Mouse (Mus musculus): ENCODE measurements around the gene Tmem183a.

The Tmem183a gene

DNA sequence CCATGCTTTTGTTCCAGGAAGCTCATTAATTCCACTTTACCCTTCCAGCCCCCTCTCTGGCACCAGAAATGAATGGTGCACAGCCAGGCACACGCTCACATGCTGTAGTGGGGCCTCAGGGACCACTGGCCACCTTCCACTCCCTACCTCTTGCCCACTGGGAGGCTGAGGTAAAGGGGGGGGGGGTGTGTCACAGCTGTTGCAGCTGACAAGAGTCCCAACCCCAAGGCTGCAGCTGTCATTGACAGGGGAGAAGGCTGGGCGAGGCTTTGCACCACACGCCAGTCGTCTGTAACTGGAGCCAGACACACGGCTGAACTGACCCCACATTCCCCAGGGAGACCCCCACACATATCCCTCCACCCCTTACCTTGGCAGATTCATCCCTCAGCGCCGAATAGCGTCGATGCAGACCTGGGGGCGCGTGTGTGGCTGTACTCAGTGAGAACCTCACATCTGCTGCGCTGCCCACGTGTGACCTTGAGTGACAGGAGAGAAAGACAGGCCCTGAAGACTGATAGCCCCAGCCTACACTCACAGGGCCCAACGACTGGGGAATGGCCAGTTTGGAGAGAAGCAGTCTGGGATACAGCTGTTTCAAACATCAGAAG lies 41.0 kb downstream of the Tmem183a start:
- no peak for DNase-seq (ENCODE audit: low spot score in 2 of 2)

DNA sequence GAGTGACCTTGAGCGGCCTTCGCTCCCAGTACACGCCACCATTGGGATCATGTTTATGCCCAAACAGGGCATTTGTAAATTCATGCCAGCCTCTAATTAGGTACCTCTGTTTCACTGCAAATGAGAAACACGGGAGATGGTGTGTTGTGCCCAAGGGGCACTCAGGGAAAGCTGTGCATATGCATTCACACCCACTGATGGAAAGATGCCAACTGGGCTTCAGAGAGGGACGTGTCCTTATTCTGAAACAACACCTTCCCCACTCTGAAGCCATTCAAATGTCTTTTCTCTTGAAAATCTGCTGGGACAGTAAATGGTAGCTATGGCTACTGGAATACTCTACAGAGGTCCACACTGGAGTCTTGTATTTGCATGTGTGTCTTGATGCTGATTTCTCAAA lies 43.5 kb downstream of the Tmem183a start:
- DNase-seq (ENCODE audit: low spot score in 2 of 2) = no peak

DNA sequence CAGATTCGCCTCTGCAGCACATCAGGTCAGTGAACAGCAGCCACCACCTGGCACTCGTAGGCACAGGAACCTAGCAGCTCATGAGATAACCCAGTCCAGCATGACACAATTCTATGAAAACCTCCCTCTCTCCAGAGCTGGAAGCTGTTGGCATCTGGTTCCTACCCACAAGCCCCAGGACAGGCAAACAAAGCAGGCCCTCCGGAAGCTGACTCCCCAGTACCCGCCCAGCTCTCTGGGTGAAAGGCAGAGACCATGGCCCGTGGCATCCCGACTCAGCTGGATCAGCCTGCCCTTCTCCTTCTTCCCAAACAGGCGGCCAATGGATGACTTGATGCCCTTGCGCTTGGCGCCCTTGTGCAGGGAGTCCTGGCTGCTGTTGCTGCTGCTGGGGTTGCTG lies 45.4 kb downstream of the Tmem183a start:
- no peak for DNase-seq (ENCODE audit: low spot score in 2 of 2)

DNA sequence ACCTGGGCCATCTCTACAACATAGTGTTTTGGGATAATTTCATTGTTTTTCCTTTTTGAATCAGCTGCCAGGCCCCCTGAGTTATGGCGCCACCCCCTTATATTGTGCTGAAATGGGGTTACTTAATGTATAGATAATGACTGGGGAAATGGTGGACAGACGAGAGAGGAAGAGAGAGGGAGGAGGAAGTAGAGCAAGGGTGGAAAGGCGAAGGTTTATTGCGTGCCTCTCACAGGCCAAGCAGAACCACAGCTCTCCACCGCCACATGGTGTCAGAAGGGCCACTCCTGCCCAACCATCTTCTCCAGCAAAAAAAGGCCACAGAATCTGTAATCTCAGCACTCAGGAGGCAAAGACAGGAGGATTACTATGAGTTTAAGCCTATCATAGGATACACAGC lies 46.6 kb downstream of the Tmem183a start:
- no peak for DNase-seq (ENCODE audit: low spot score in 2 of 2)

DNA sequence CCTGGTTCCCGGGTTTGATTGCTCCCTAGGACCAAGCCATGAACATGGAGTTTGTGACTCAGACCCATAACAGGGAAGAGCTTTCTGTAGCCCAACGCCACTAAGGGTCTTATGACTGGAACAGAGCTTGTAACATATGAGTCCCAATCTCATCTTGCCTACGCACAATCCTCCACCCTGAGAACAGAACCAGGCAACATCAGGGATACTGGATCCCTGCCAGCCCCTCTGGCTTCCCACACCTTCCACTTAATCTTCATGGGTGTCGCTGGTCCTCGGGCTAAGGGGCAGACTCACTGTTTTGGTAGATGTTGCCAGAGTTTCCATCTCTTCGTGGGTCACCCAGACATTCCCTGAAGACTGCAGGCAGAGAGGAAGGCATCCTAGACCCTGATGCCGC lies 50.0 kb downstream of the Tmem183a start:
- no peak for DNase-seq (ENCODE audit: low spot score in 2 of 2)

DNA sequence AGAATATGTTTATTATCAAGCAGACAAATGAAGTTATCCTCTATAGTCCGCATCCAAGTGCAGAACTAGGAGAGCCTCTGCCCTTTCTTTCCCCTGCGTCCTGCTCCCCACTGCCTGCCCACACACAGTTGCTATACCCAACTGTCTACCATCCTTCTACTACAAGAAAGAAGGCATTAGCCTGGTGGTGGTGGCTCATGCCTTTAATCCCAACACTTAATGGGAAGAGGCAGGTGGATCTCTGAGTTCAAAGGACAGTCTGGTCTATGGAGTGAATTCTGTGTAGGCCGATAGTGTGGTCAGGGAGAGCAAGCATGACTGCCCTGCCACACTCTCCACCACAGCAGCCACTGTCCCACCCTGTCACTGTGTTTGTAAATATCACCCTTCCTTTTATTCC lies 51.0 kb downstream of the Tmem183a start:
- DNase-seq (ENCODE audit: low spot score in 2 of 2) = no peak

DNA sequence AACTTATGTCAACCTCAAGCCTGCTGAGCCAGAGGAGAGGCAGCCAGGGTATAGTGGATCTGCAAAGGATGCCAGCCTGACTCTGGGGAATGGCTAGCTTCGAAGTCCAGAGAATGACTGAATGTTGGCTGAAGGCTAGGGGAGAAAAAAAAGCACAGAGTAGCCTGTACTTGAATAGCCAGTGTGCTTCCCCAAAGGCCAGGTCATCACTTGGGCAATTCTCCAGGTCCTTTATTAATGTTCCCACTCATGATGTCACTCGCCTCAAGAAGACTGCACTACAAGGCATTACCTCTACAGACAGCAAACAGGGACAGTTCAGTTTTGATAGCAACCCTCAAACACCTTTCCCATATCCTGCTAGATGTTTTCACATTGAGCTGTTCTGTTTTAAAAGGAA lies 51.5 kb downstream of the Tmem183a start:
- DNase-seq (ENCODE audit: low spot score in 2 of 2) = no peak

DNA sequence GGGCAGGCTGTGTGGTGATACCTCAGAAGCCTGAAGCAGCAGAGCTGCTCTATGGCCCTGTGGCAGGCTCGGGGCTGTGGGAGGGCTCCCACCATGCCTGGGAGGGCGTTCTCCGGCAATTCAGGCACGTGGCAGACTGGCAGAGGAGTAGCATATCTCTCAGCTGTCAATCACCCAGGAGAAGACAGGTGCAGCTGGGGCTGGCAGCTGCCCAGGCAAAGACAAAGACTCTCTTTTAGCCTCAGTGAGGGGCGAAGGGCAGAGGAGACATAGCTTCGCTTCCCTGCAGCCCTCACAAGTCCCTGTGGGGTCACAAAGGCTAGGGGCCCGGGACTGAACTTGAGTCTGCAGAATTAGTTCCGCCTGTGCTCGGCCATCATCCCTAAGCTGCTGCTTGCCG lies 54.4 kb downstream of the Tmem183a start:
- no peak for DNase-seq (ENCODE audit: low spot score in 2 of 2)

DNA sequence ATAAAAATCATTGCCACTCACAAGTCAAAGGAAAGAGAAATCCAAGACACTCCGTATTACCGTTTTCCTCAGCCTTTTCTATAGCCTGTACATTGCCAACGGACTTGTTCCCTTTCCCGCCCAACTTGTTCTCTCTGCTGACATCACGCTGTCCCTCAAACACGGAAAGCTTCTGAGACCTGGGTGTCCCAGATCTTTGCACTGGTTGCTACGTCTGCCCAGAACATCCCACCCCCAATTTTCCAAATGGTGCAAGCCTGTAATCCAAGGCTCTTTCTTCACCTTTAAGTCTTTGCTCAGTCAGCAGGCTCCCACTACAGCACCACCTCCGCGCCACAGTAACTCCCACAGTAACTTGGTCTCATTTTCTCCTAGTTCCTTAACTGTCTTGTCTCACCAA lies 56.8 kb downstream of the Tmem183a start:
- no peak for DNase-seq (ENCODE audit: low spot score in 2 of 2)

DNA sequence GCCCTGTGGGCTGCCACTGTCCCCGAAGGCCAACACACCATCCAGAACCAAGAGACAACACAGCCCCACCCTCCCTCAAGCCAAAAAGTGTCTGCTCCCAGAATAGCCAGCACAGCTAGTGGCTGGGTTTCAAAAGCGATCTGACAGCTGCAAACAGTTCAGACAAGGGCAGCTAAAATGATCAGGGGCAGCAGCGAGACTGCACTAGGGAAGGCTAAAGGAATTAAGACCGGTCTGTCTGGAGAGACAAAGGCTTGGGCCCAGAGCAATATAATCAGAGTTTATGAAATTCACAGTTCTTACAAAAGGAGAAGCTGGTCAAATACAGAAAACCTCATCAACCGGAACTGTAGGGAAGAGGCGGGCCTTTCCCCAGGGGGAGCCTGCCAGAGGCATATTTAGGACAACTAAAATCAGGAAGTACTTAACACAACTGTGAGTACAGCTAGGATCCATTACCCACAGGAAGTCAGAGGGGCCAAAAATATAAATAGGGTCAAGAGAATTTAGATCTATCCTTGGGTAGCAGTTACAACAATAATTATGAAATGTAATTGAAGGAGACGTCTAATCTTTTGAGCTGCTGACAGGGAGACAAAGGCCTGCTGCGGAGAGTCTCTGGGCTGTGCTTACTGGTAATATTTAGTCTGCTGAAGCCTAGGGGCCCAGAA lies 59.1 kb downstream of the Tmem183a start:
- no peak for DNase-seq (ENCODE audit: low spot score in 2 of 2)

DNA sequence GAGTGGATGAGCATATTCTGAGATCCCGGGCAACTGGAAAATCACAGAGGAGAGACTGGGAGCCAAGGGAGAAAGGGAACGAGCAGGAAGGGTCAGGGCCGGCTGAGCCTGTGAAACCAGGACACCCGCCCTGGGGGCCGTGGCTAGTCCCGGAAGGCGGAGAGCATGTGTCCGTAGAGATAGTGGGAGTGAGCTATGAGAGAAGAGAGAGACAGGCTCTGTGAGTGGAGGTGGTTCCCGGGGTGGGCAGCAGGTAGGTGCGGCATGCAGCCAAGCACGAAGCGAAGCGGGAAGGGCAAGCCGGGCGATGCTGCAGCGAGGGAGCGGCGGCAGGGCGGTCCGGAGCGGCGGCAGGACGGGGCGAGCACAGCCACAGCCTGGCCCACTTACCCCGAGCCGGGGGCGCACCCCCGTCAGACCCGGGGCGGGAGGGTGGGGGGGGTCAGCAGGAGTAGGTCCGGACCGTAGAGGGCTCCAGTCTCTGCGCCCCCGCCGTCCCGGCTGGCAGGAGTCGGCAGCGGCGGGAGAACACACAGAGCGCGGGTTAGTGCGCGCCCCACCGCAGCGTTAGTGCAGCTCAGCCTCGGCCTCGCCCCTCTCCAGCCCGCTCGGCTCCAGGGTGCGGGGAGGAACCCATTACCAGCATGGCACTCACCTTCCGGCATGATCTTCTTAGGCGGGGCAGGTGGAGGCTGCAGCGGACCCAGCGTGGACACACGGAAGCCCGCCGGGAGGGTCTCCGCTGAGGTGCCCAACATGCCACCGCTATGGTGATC lies 63.0 kb downstream of the Tmem183a start:
- DNase-seq (ENCODE audit: low spot score in 2 of 2) = no peak

DNA sequence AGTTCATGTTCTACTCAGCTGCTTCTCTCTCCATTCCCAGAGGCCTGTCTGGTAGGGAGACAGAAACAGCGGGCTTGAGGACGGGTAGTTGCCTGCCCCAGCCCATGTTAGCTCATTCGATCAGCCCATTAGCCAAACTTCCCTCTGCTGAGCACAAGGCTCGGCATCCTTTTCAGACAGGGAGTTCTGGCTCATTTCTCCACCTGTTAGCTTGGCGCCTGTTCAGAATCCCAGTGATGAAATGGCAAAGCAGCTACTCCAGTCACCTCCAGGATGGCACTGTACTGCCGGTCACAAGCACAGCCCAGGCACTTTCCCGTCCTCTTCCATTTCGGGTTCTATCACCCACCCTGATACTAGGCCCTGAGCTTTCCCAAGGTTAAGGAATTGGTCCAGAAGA lies 64.5 kb downstream of the Tmem183a start:
- DNase-seq (ENCODE audit: low spot score in 2 of 2) = no peak
